Mouse (Mus musculus) limb, embryonic 14.5 days (tissue): ENCODE results near the gene Ly6g6c. TPM values are rescaled to one million over a fixed set of nuclear protein-coding genes. Genes with fewer than 3 reads are reported as not detected.
A peak's percentile ranks its signal among the peaks of the same experiment; 100 is the strongest.

Experiments used
- ATAC-seq: fragments of 200-750 bp; cut with Nextera tagmentation; 2 replicates; pipeline ENCODE4 v1.8.0; 2017; ENCODE audit warnings: low read depth, moderate number of reproducible peaks, moderate TSS enrichment; ENCODE audit not compliant: low FRiP score
- DNase-seq: peaks from one replicate; pipeline ENCODE4 v3.0.0-alpha.2; 2015; ENCODE audit warnings: low spot score
- H3K27ac ChIP-seq: fragments of 300-500 bp; sonication (generic); replicated peaks from 2 replicates; pipeline ENCODE4 v1.5.1; 2014; ENCODE audit warnings: low read depth, mild to moderate bottlenecking, low read length, moderate library complexity, mixed read lengths
- H3K27me3 ChIP-seq: fragments of 300-500 bp; sonication (generic); 2 replicates; pipeline ENCODE4 v1.6.1; 2014; ENCODE audit warnings: low read length, mixed read lengths; ENCODE audit not compliant: control insufficient read depth, insufficient read depth
- H3K36me3 ChIP-seq: fragments of 300-500 bp; sonication (generic); 2 replicates; pipeline ENCODE4 v1.6.1; 2014; ENCODE audit warnings: mild to moderate bottlenecking, low read length, moderate library complexity, mixed read lengths; ENCODE audit not compliant: control insufficient read depth, insufficient read depth
- H3K4me1 ChIP-seq: fragments of 300-500 bp; sonication (generic); 2 replicates; pipeline ENCODE4 v1.6.1; 2014; ENCODE audit warnings: antibody characterized with exemption, low read length, mixed read lengths; ENCODE audit not compliant: control insufficient read depth, insufficient read depth
- H3K4me2 ChIP-seq: fragments of 300-500 bp; sonication (generic); replicated peaks from 2 replicates; pipeline ENCODE4 v1.6.1; 2014; ENCODE audit warnings: low read depth, mild to moderate bottlenecking, low read length, moderate library complexity; ENCODE audit not compliant: severe bottlenecking
- H3K4me3 ChIP-seq: fragments of 300-500 bp; sonication (generic); replicated peaks from 2 replicates; pipeline ENCODE4 v1.5.1; 2014; ENCODE audit warnings: low read length
- H3K9ac ChIP-seq: fragments of 300-500 bp; sonication (generic); 2 replicates; pipeline ENCODE4 v1.6.1; 2014; ENCODE audit warnings: mild to moderate bottlenecking, low read depth, low read length, moderate library complexity; ENCODE audit not compliant: severe bottlenecking
- H3K9me3 ChIP-seq: fragments of 300-500 bp; sonication (generic); 2 replicates; pipeline ENCODE4 v1.6.1; 2016; ENCODE audit warnings: low read length; ENCODE audit not compliant: control insufficient read depth
- POLR2A ChIP-seq: fragments of 200-500 bp; IDR thresholded peaks from 2 replicates; pipeline ENCODE4 v1.8.0; 2012; ENCODE audit warnings: inconsistent platforms, mild to moderate bottlenecking, moderate library complexity, borderline replicate concordance; ENCODE audit not compliant: insufficient read depth, insufficient read length; ENCODE audit errors: extremely low read depth
- WGBS: fragments of 180-500 bp; shearing (Covaris S2); extraction: QIAGEN DNeasy Blood & Tissue Kit; methylation state at CpG from one replicate; pipeline ENCODE4 v1.1.7; 2014; 5-methylcytosine and 5-hydroxymethylcytosine counted together
- polyA plus RNA-seq, 2 experiments: library from polyadenylated mRNA; depleted of rRNA in 1 of 2; stranded (reverse) in 1 of 2; unstranded in 1 of 2; fragments of >200 nt; fragmentation: Nextera tagmentation in 1 of 2; extraction: Ambion mirVana in 1 of 2; gene quantifications; 2 replicates each; pipeline versions ENCODE4 v1.2.1 to v1.2.3; 2012 to 2014

Gene Ly6g6c
- polyA plus RNA-seq, 2 experiments: 5.5 to 22.3 TPM

GRCm38 (mm10) chr17:35051156-35052086, 13.8 kb upstream of the Ly6g6c start:
- WGBS: 2% methylated on average over 20 of the region's 21 CpGs
- Histone ChIP-seq H3K4me1 (peaks cover 36% of the 10 kb centered on the region), H3K9ac (peak overlapping the region; percentile 79), H3K4me2 (peak overlapping the region; percentile 91), H3K4me3 (peak overlapping the region; percentile 63), H3K27me3 (no peaks in the 10 kb centered on the region), H3K27ac (peak overlapping the region; percentile 89), H3K9me3 (no peaks in the 10 kb centered on the region), H3K36me3 (peaks cover 44% of the 10 kb centered on the region)
- no peak for TF ChIP-seq POLR2A
- peak; percentile 34 for ATAC-seq
- DNase-seq: peak; percentile 86

DNA sequence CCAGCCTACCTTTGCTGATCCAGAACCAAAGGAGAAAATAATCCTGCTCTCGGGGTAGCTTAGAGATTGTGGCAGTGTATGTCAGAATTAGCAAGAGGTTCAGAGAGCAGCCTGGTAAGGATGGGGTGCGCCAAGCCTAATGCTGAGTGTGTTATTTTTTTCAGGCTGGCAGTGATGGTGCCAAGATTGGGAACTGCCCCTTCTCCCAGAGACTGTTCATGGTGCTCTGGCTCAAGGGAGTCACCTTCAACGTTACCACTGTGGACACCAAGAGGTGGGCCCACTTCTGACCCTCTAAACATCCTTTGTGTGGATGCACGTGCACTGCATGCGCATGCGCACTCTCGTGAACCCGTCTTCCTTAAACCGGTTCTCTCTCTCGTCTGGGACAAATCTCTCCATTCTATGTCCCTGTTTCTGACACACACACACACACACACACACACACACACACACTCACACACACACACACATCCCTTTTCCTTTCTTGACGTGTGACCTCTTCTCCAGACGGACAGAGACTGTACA, 12.9 kb upstream of the Ly6g6c start:
- no peak for TF ChIP-seq POLR2A
- Histone ChIP-seq H3K4me3 (peak overlapping the region; percentile 63), H3K4me1 (peaks cover 32% of the 10 kb centered on the region), H3K4me2 (peak overlapping the region; percentile 91), H3K27me3 (no peaks in the 10 kb centered on the region), H3K27ac (peak overlapping the region; percentile 89; the same call in 1 of the 2 replicates), H3K9me3 (no peaks in the 10 kb centered on the region), H3K9ac (peak overlapping the region; percentile 79), H3K36me3 (peaks cover 50% of the 10 kb centered on the region)
- 86% methylated on average over 12 of the region's 12 CpGs for WGBS
- DNase-seq (no peak), ATAC-seq (no peak)

DNA sequence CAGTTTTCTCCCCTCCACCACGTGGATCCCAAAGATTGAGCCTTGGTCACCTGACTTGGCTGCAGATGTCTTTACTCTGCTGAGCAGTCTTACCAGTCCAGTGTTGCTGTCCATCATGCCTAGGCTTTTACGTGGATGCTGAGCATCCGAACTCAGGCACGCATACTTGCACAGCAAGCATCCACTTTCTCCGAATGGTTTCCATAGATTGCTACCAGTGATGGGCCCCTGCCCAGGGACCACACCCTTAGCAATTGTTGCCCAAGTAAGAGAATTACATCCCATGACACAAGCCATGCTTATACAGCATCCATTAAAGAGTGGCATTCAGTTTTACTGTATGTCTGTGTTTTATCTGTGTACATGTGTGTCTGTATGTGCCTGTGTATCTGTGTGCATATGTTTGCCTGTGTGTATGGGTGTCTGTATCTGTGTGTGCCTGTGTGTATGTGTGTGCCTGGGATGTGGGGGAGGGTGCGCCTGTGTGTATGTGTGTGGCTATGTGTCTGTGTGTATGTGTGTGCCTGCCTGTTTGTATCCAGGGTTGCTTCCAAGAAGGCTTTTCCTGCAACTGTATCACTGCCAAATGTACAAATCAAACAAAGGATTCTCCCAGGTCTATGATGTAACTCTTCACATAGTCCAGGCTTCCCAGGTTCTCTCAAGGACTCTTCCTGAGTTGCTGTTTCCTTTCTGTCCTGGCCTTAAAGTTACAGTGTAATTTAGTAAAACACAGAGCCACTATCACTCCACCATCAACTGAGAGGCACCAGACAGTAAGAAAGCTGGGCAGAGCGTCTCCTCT, 9.3 kb upstream of the Ly6g6c start:
- TF ChIP-seq POLR2A: no peak
- H3K4me1 ChIP-seq: peaks cover 19% of the 10 kb centered on the region
- 92% methylated on average over 7 of the region's 7 CpGs for WGBS
- H3K36me3 ChIP-seq: peaks cover 67% of the 10 kb centered on the region
- no peak for ATAC-seq
- no peak overlapping the region for H3K4me3 ChIP-seq
- H3K9ac ChIP-seq: no peak overlapping the region
- no peak overlapping the region for H3K4me2 ChIP-seq
- no peak for DNase-seq
- H3K27ac ChIP-seq: no peak overlapping the region
- no peaks in the 10 kb centered on the region for H3K27me3 ChIP-seq
- H3K9me3 ChIP-seq: no peaks in the 10 kb centered on the region

GRCm38 (mm10) chr17:35057090-35057489, 8.1 kb upstream of the Ly6g6c start:
- DNase-seq (no peak), ATAC-seq (no peak)
- Histone ChIP-seq H3K36me3 (peaks cover 77% of the 10 kb centered on the region), H3K9me3 (no peaks in the 10 kb centered on the region), H3K27me3 (no peaks in the 10 kb centered on the region), H3K4me2 (no peak overlapping the region), H3K9ac (no peak overlapping the region), H3K4me3 (no peak overlapping the region), H3K27ac (no peak overlapping the region), H3K4me1 (peaks cover 17% of the 10 kb centered on the region)
- no peak for TF ChIP-seq POLR2A
- 77% methylated on average over 3 of the region's 3 CpGs for WGBS

DNA sequence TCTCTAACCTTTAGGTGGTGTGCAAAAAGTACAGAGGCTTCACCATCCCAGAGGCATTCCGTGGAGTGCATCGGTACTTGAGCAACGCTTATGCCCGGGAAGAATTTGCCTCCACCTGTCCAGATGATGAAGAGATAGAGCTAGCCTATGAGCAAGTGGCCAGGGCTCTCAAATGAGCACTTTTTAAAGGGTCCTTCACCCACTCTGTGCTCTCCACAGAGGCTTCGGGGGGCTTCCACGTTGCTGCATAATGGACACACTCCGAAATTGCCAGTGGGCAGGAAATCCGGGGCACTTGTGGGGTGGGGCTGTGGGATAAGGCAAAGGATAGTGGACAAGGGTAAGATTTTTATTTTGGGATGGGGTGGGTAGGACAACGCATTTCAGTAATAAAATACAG, 6.9 kb upstream of the Ly6g6c start:
- no peak for TF ChIP-seq POLR2A
- 0 out of 2 replicates have a peak, but pooled peaks have one; percentile 0 for ATAC-seq
- 61% methylated on average over 9 of the region's 9 CpGs for WGBS
- Histone ChIP-seq H3K36me3 (peaks cover 76% of the 10 kb centered on the region), H3K4me1 (peaks cover 12% of the 10 kb centered on the region), H3K9ac (no peak overlapping the region), H3K27ac (no peak overlapping the region), H3K4me3 (0 out of 2 replicates have a peak overlapping the region, but pooled peaks have one; percentile 61), H3K9me3 (no peaks in the 10 kb centered on the region), H3K27me3 (no peaks in the 10 kb centered on the region), H3K4me2 (peak overlapping the region; percentile 89; the same call in 1 of the 2 replicates)
- DNase-seq: no peak
